Mouse (Mus musculus): Measurements from ENCODE around the gene Zfp989. TPM values are rescaled to one million over a fixed set of nuclear protein-coding genes. Genes with fewer than 3 reads are reported as not detected.

Gene Zfp989
- polyA plus RNA-seq, 1 experiment from 2014 or later = not detected

Other genes with a start within 250 kb of the Zfp989 start
- not detected in 2 replicates for gene Gm21411, start 62.4 kb upstream of the Zfp989 start, polyA plus RNA-seq (2014; fragmentation: Nextera tagmentation; extraction: Ambion mirVana)
- gene Rex2, start 49.9 kb downstream of the Zfp989 start, polyA plus RNA-seq (2014; fragmentation: Nextera tagmentation; extraction: Ambion mirVana) = not detected in 2 replicates
- gene Zfp991, start 160.1 kb downstream of the Zfp989 start, polyA plus RNA-seq (2014; fragmentation: Nextera tagmentation; extraction: Ambion mirVana) = 11.5 and 13.3 TPM in 2 replicates